Comparison of ENCODE assay signal across 18 mouse cellular contexts in the genomic region with DNA sequence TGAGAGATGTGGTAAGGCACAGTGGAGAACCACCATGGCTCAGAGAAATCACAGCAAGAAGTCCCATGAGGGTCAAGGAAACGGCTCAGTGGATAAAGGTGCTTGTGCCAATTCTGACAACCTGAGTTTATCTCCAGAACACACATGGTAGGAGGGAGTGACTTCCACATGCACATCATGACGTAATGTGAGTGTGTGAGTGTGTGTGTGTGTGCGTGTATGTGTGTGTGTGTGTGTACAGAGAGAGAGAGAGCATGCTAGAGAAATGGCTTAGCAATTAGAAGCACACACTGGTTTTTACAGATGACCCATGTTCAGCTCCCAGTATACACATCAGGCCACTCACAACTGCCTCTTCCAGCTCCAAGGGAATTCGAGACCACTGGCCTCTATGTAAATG. TPM values are rescaled to one million over a fixed set of nuclear protein-coding genes. Genes with fewer than 3 reads are reported as not detected.
DNase-seq lines count a peak whose midpoint lies in the region; ATAC-seq and TF ChIP-seq lines count a peak whose summit lies in the region.
"Had no signal": no experiment of that assay in that cellular context is flagged by ENCODE, and none has a peak within 500 bp of the region (broad histone marks: within the 10 kb centered on the region; RNA-seq: fewer than 3 reads in every experiment).

No protein-coding gene starts in this region.

- intact Hi-C loops in heart, adult 2 months (cut with DNase I), result no loop called here
- intact Hi-C loops in heart, postnatal 36 days (cut with DNase I), result no loop called here
- intact Hi-C loops in heart, postnatal 14 days (cut with DNase I), result no loop called here

- peak overlapping the region; percentile 86 for H3K27ac ChIP-seq in heart, adult 2 months
- H3K27ac ChIP-seq in heart, embryonic 16.5 days (ENCODE audit: low read length), result peak overlapping the region; percentile 88
- H3K27ac ChIP-seq in intestine, embryonic 16.5 days (ENCODE audit: low read length), result no peak overlapping the region
- H3K27ac ChIP-seq: hindbrain, embryonic 12.5 days; limb, embryonic 10.5 days; midbrain, embryonic 15.5 days; neural tube, embryonic 15.5 days had no signal

- H3K4me3 ChIP-seq in heart, adult 2 months, result no peak overlapping the region
- H3K4me3 ChIP-seq in heart, embryonic 16.5 days (ENCODE audit: low read length), result no peak overlapping the region
- H3K4me3 ChIP-seq in intestine, embryonic 16.5 days (ENCODE audit: low read length), result no peak overlapping the region
- H3K4me3 ChIP-seq: hindbrain, embryonic 12.5 days; limb, embryonic 10.5 days; midbrain, embryonic 15.5 days; neural tube, embryonic 15.5 days had no signal

- peaks cover 8% of the 10 kb centered on the region for H3K4me1 ChIP-seq in heart, adult 2 months (ENCODE audit: control insufficient read depth, insufficient read depth, low read length)
- H3K4me1 ChIP-seq in heart, embryonic 16.5 days (ENCODE audit: control insufficient read depth, insufficient read depth, low read length), result peaks cover 11% of the 10 kb centered on the region
- H3K4me1 ChIP-seq in intestine, embryonic 16.5 days (ENCODE audit: control insufficient read depth, insufficient read depth, low read length), result 0 out of 2 replicates have a peak, but pooled peaks cover 4% of the 10 kb centered on the region

- TF ChIP-seq CTCF in heart, adult 2 months (IDR thresholded peaks at IDR 0.05), result no peak

- ATAC-seq in heart, embryonic 16.5 days (replicated peaks; ENCODE audit: extremely low read depth, insufficient read depth, low FRiP score), result no peak
- ATAC-seq in intestine, embryonic 16.5 days, result no peak
- ATAC-seq: midbrain, embryonic 15.5 days had no signal

- 0 out of 2 replicates have a peak, but pooled peaks have one; percentile 22 for TF ChIP-seq EP300 in heart, adult 2 months (IDR thresholded peaks at IDR 0.05; ENCODE audit: insufficient read depth, low read depth, low read length)

- no peak for DNase-seq in heart, adult 2 months
- DNase-seq in heart, postnatal 36 days, result no peak
- DNase-seq in heart, postnatal 14 days, result no peak
- peak; percentile 31 for DNase-seq in ES-CJ7 (ENCODE audit: low read depth, low spot score)
- DNase-seq in splenic B cell, adult 2 months (ENCODE audit: low read depth, low spot score), result peak; percentile 79
- no peak for DNase-seq in right cerebral cortex, adult 2 months (ENCODE audit: low spot score in 2 of 2)
- DNase-seq: adrenal gland, postnatal 36 days; kidney, postnatal 36 days; lung, adult 2 months; right cerebral cortex, postnatal 14 days had no signal

- H3K79me2 ChIP-seq in heart, adult 2 months (replicated peaks; ENCODE audit: control insufficient read depth, insufficient read depth, low read length), result no peaks in the 10 kb centered on the region

- H3K36me3 ChIP-seq in heart, adult 2 months (ENCODE audit: control insufficient read depth, insufficient read depth, low read length), result no peaks in the 10 kb centered on the region
- H3K36me3 ChIP-seq in heart, embryonic 16.5 days (ENCODE audit: control insufficient read depth, insufficient read depth), result no peaks in the 10 kb centered on the region
- no peaks in the 10 kb centered on the region for H3K36me3 ChIP-seq in splenic B cell, adult 2 months (ENCODE audit: control insufficient read depth, insufficient read depth, low read length, poor library complexity, severe bottlenecking)
- H3K36me3 ChIP-seq in intestine, embryonic 16.5 days (ENCODE audit: control insufficient read depth, insufficient read depth, low read length), result no peaks in the 10 kb centered on the region
- H3K36me3 ChIP-seq: hindbrain, embryonic 12.5 days; limb, embryonic 10.5 days; midbrain, embryonic 15.5 days; neural tube, embryonic 15.5 days had no signal

- H3K9me3 ChIP-seq in heart, embryonic 16.5 days (replicated peaks; ENCODE audit: control insufficient read depth, low read length), result no peaks in the 10 kb centered on the region
- H3K9me3 ChIP-seq in intestine, embryonic 16.5 days (ENCODE audit: control insufficient read depth, low read length), result no peaks in the 10 kb centered on the region
- H3K9me3 ChIP-seq: hindbrain, embryonic 12.5 days; limb, embryonic 10.5 days; midbrain, embryonic 15.5 days; neural tube, embryonic 15.5 days had no signal

- H3K9ac ChIP-seq in heart, adult 2 months (ENCODE audit: low read depth, low read length), result no peak overlapping the region
- no peak overlapping the region for H3K9ac ChIP-seq in heart, embryonic 16.5 days (ENCODE audit: low read length)
- no peak overlapping the region for H3K9ac ChIP-seq in intestine, embryonic 16.5 days (ENCODE audit: low read depth, low read length)
- H3K9ac ChIP-seq: hindbrain, embryonic 12.5 days; midbrain, embryonic 15.5 days; neural tube, embryonic 15.5 days had no signal

- TF ChIP-seq POLR2A in heart, adult 2 months (IDR thresholded peaks at IDR 0.05; ENCODE audit: insufficient read depth, low read depth, low read length), result no peak

- H3K27me3 ChIP-seq in heart, adult 2 months (ENCODE audit: control insufficient read depth, insufficient read depth, low read length), result no peaks in the 10 kb centered on the region
- H3K27me3 ChIP-seq in heart, embryonic 16.5 days (ENCODE audit: control insufficient read depth, insufficient read depth, low read length), result no peaks in the 10 kb centered on the region
- H3K27me3 ChIP-seq in splenic B cell, adult 2 months (ENCODE audit: control insufficient read depth, insufficient read depth, low read length, poor library complexity, severe bottlenecking), result no peaks in the 10 kb centered on the region
- no peaks in the 10 kb centered on the region for H3K27me3 ChIP-seq in intestine, embryonic 16.5 days (replicated peaks; ENCODE audit: control insufficient read depth, insufficient read depth, low read length)

- peak overlapping the region; percentile 24; the same call in 1 of the 2 replicates for H3K4me2 ChIP-seq in heart, embryonic 16.5 days (ENCODE audit: low read depth, low read length)
- H3K4me2 ChIP-seq in intestine, embryonic 16.5 days (ENCODE audit: low read depth, low read length), result no peak overlapping the region
- H3K4me2 ChIP-seq: hindbrain, embryonic 12.5 days; midbrain, embryonic 15.5 days; neural tube, embryonic 15.5 days had no signal

- 39% methylated on average over 4 of the region's 4 CpGs for WGBS in heart, adult 2 months
- WGBS in heart, embryonic 16.5 days, result 55% methylated on average over 4 of the region's 4 CpGs
- 73% methylated on average over 4 of the region's 4 CpGs for WGBS in intestine, embryonic 16.5 days

RNA-seq across cellular contexts. Expression of a gene that starts 3.1 kb away (rescaled TPM):
- 10 to 100 TPM; 31.1 to 34.8 TPM for total RNA-seq in heart, adult 2 months (2021)
- 14.9 and 18.3 TPM in 2 replicates for polyA plus RNA-seq in heart, adult 2 months (2012; rRNA removed)
- 10 to 100 TPM; 34.5 to 35.5 TPM for total RNA-seq in heart, postnatal 36 days (2021)
- polyA plus RNA-seq in heart, embryonic 16.5 days (2015; fragmentation: Nextera tagmentation; extraction: Ambion mirVana), result 9.5 and 18.8 TPM in 2 replicates
- total RNA-seq in heart, postnatal 14 days (2021), result 10 to 100 TPM; 23.7 to 26.0 TPM
- 7.5 and 13.2 TPM in 2 replicates for polyA plus RNA-seq in intestine, embryonic 16.5 days (2015; fragmentation: Nextera tagmentation; extraction: Ambion mirVana)
- total RNA-seq: megakaryocyte-erythroid progenitor cell, adult 5-6 weeks; MEL had no signal

Comparison
In these comparisons a context has a peak if more than half of its experiments do, and no peak if none do; other contexts are left out.
1. DNase-seq: peak in ES-CJ7 (single experiment) and splenic B cell, adult 2 months (single experiment); none in heart, adult 2 months (0 of 2), heart, postnatal 36 days (0 of 2), heart, postnatal 14 days (0 of 2) and right cerebral cortex, adult 2 months (0 of 2).